In the genomic region with DNA sequence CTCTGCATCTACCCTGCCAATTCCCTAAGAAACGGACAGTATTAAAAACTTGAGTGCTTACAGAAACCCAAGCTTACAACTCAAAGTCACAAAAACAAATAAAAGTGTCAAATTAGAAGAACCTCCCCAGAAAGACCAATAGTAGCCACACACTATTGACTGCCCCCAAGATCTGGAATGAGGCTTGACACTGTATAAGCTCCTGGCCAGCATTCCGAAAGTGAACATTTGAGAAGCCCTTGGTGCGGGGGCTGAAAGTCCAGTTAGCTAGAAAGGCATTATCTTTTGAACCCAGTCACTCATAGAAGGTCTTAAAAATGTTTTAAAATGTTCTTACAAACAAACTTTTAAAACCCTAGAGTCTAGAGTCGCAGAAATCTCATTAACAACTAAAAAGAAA, we compare ENCODE assay signal across 10 mouse cellular contexts.
A peak's percentile ranks its signal among the peaks of the same experiment; 100 is the strongest.
DNase-seq lines count a peak whose midpoint lies in the region; ATAC-seq and TF ChIP-seq lines count a peak whose summit lies in the region.
"Had no signal": no experiment of that assay in that cellular context is flagged by ENCODE, and none has a peak within 500 bp of the region (broad histone marks: within the 10 kb centered on the region; RNA-seq: fewer than 3 reads in every experiment).

No protein-coding gene starts in this region.

- no peaks in the 10 kb centered on the region for H3K27me3 ChIP-seq in hindbrain, embryonic 12.5 days
- no peaks in the 10 kb centered on the region for H3K27me3 ChIP-seq in neural tube, embryonic 12.5 days (replicated peaks)
- H3K27me3 ChIP-seq: limb, embryonic 12.5 days had no signal

- peak; percentile 60 for ATAC-seq in hindbrain, embryonic 12.5 days (ENCODE audit: low FRiP score)
- peak; percentile 37; the same call in 1 of the 2 replicates for ATAC-seq in neural tube, embryonic 12.5 days (ENCODE audit: low FRiP score, low read depth)

- H3K9ac ChIP-seq in hindbrain, embryonic 12.5 days = no peak overlapping the region
- no peak overlapping the region for H3K9ac ChIP-seq in neural tube, embryonic 12.5 days
- H3K9ac ChIP-seq: limb, embryonic 12.5 days had no signal

- H3K4me2 ChIP-seq in hindbrain, embryonic 12.5 days (replicated peaks) = no peak overlapping the region
- H3K4me2 ChIP-seq in neural tube, embryonic 12.5 days (replicated peaks) = no peak overlapping the region
- H3K4me2 ChIP-seq: limb, embryonic 12.5 days had no signal

- H3K4me1 ChIP-seq in hindbrain, embryonic 12.5 days = peaks cover 19% of the 10 kb centered on the region
- H3K4me1 ChIP-seq in neural tube, embryonic 12.5 days = peaks cover 13% of the 10 kb centered on the region

- intact Hi-C loops in gastrocnemius, adult 2 months (cut with DNase I) = loop anchor here (10.0 kb wide), 1 partner anchor 176 kb away; the partner anchor contains the start of gene Vim

- H3K36me3 ChIP-seq in hindbrain, embryonic 12.5 days = no peaks in the 10 kb centered on the region
- no peaks in the 10 kb centered on the region for H3K36me3 ChIP-seq in neural tube, embryonic 12.5 days
- H3K36me3 ChIP-seq: limb, embryonic 12.5 days had no signal

- peak overlapping the region; percentile 77 for H3K27ac ChIP-seq in gastrocnemius, adult 2 months
- H3K27ac ChIP-seq in layer of hippocampus, adult 2 months = peak overlapping the region; percentile 0
- H3K27ac ChIP-seq in hindbrain, embryonic 12.5 days = peak overlapping the region; percentile 58
- no peak overlapping the region for H3K27ac ChIP-seq in neural tube, embryonic 12.5 days
- H3K27ac ChIP-seq: limb, embryonic 12.5 days had no signal

- DNase-seq in gastrocnemius, adult 2 months = no peak
- no peak for DNase-seq in gastrocnemius, postnatal 10 days
- no peak for DNase-seq in layer of hippocampus, adult 2 months (ENCODE audit: low spot score in 2 of 2)
- no peak for DNase-seq in layer of hippocampus, adult 9-10 months (ENCODE audit: low spot score)
- DNase-seq in liver = no peak
- DNase-seq in urinary bladder, postnatal 36 days (ENCODE audit: low spot score in 2 of 2) = no peak

- no peaks in the 10 kb centered on the region for H3K9me3 ChIP-seq in hindbrain, embryonic 12.5 days (replicated peaks)
- no peaks in the 10 kb centered on the region for H3K9me3 ChIP-seq in neural tube, embryonic 12.5 days
- H3K9me3 ChIP-seq: limb, embryonic 12.5 days had no signal

- no peak for TF ChIP-seq CTCF in gastrocnemius, adult 2 months (IDR thresholded peaks at IDR 0.05)
- TF ChIP-seq CTCF in layer of hippocampus, adult 2 months (conservative IDR thresholded peaks at IDR 0.05) = no peak

- 38% methylated on average over 4 of the region's 4 CpGs for WGBS in hindbrain, embryonic 12.5 days
- WGBS in neural tube, embryonic 12.5 days = 37% methylated on average over 4 of the region's 4 CpGs

- H3K4me3 ChIP-seq in gastrocnemius, adult 2 months = no peak overlapping the region
- no peak overlapping the region for H3K4me3 ChIP-seq in layer of hippocampus, adult 2 months
- no peak overlapping the region for H3K4me3 ChIP-seq in hindbrain, embryonic 12.5 days
- H3K4me3 ChIP-seq in neural tube, embryonic 12.5 days = no peak overlapping the region
- H3K4me3 ChIP-seq: erythroblast, embryonic 14.5 days; limb, embryonic 12.5 days had no signal
